Mouse (Mus musculus): Measurements from ENCODE around the gene Mob3b.

The Mob3b gene

GRCm38 (mm10) chr4:35005068-35005769 is 152.1 kb downstream of the Mob3b start:
- peak; percentile 7 for DNase-seq (ENCODE audit: low spot score)

GRCm38 (mm10) chr4:35004473-35004872 is 152.8 kb downstream of the Mob3b start:
- DNase-seq (ENCODE audit: low spot score) = no peak

- DNase-seq (ENCODE audit: low spot score) = no peak
These were observed 153.5 kb downstream of the Mob3b start for GRCm38 (mm10) chr4:35003550-35004326.

GRCm38 (mm10) chr4:34996616-34997015 is 160.7 kb downstream of the Mob3b start:
- no peak for DNase-seq (ENCODE audit: low spot score)

- no peak for DNase-seq (ENCODE audit: low spot score)
These were observed 163.7 kb downstream of the Mob3b start for GRCm38 (mm10) chr4:34993639-34993975.

- no peak for DNase-seq (ENCODE audit: low spot score)
These were observed 164.2 kb downstream of the Mob3b start for GRCm38 (mm10) chr4:34992866-34993638.

GRCm38 (mm10) chr4:34991891-34992865 is 165.1 kb downstream of the Mob3b start:
- DNase-seq (ENCODE audit: low spot score) = no peak

GRCm38 (mm10) chr4:34991116-34991515 is 166.2 kb downstream of the Mob3b start:
- DNase-seq (ENCODE audit: low spot score) = no peak

GRCm38 (mm10) chr4:34990659-34991058 is 166.6 kb downstream of the Mob3b start:
- DNase-seq (ENCODE audit: low spot score) = no peak

- DNase-seq (ENCODE audit: low spot score) = no peak
These were observed 169.7 kb downstream of the Mob3b start for GRCm38 (mm10) chr4:34987568-34987967.

- no peak for DNase-seq (ENCODE audit: low spot score)
These were observed 170.2 kb downstream of the Mob3b start for GRCm38 (mm10) chr4:34987109-34987508.

GRCm38 (mm10) chr4:34986647-34987046 is 170.6 kb downstream of the Mob3b start:
- no peak for DNase-seq (ENCODE audit: low spot score)

GRCm38 (mm10) chr4:34984377-34984776 is 172.9 kb downstream of the Mob3b start:
- DNase-seq (ENCODE audit: low spot score) = no peak

GRCm38 (mm10) chr4:34983511-34983910 is 173.8 kb downstream of the Mob3b start:
- no peak for DNase-seq (ENCODE audit: low spot score)

GRCm38 (mm10) chr4:34981301-34982172 is 175.7 kb downstream of the Mob3b start:
- DNase-seq (ENCODE audit: low spot score) = no peak

GRCm38 (mm10) chr4:34980461-34981039 is 176.7 kb downstream of the Mob3b start:
- no peak for DNase-seq (ENCODE audit: low spot score)

- DNase-seq (ENCODE audit: low spot score) = no peak
These were observed 180.2 kb downstream of the Mob3b start for GRCm38 (mm10) chr4:34976916-34977702.

- DNase-seq (ENCODE audit: low spot score) = peak; percentile 51
These were observed 180.9 kb downstream of the Mob3b start for GRCm38 (mm10) chr4:34976331-34976778.

GRCm38 (mm10) chr4:34974795-34975194 is 182.5 kb downstream of the Mob3b start:
- DNase-seq (ENCODE audit: low spot score) = no peak

Data from urinary bladder, postnatal 14 days (tissue).